Comparison of ENCODE assay signal across 8 mouse cellular contexts in genomic region chr11:104114690-104115089, GRCm38 (mm10). TPM values are rescaled to one million over a fixed set of nuclear protein-coding genes. Genes with fewer than 3 reads are reported as not detected.
A peak's percentile ranks its signal among the peaks of the same experiment; 100 is the strongest.
DNase-seq lines count a peak whose midpoint lies in the region; ATAC-seq lines count a peak whose summit lies in the region.

No protein-coding gene starts in this region.

- H3K4me3 ChIP-seq in intestine, embryonic 15.5 days (replicated peaks) = no peak overlapping the region
- no peak overlapping the region for H3K4me3 ChIP-seq in liver, embryonic 11.5 days (ENCODE audit: low read depth, low read length)

- 3% methylated on average over 7 of the region's 7 CpGs for WGBS in intestine, embryonic 15.5 days
- 9% methylated on average over 7 of the region's 7 CpGs for WGBS in liver, embryonic 11.5 days

- no peak overlapping the region for H3K9ac ChIP-seq in intestine, embryonic 15.5 days
- H3K9ac ChIP-seq in liver, embryonic 11.5 days (ENCODE audit: low read depth, low read length) = no peak overlapping the region

- H3K9me3 ChIP-seq in intestine, embryonic 15.5 days = no peaks in the 10 kb centered on the region
- H3K9me3 ChIP-seq in liver, embryonic 11.5 days (ENCODE audit: control insufficient read depth, low read length) = no peaks in the 10 kb centered on the region

- ATAC-seq in granulocyte monocyte progenitor cell, adult 5-6 weeks (replicated peaks; ENCODE audit: poor library complexity, severe bottlenecking) = peak; percentile 80
- peak; percentile 90 for ATAC-seq in intestine, embryonic 15.5 days
- peak; percentile 53 for ATAC-seq in liver, embryonic 11.5 days (replicated peaks; ENCODE audit: low FRiP score)

- no peaks in the 10 kb centered on the region for H3K36me3 ChIP-seq in intestine, embryonic 15.5 days
- no peaks in the 10 kb centered on the region for H3K36me3 ChIP-seq in liver, embryonic 11.5 days (ENCODE audit: control insufficient read depth, insufficient read depth, low read length)

- H3K4me2 ChIP-seq in intestine, embryonic 15.5 days (replicated peaks) = no peak overlapping the region
- H3K4me2 ChIP-seq in liver, embryonic 11.5 days = no peak overlapping the region

- peaks cover 4% of the 10 kb centered on the region; the same call in 1 of the 2 replicates for H3K4me1 ChIP-seq in intestine, embryonic 15.5 days (replicated peaks)
- H3K4me1 ChIP-seq in liver, embryonic 11.5 days (replicated peaks; ENCODE audit: control insufficient read depth, insufficient read depth, low read length) = no peaks in the 10 kb centered on the region

- H3K27me3 ChIP-seq in intestine, embryonic 15.5 days (replicated peaks) = no peaks in the 10 kb centered on the region
- H3K27me3 ChIP-seq in liver, embryonic 11.5 days (replicated peaks; ENCODE audit: control insufficient read depth, insufficient read depth, low read length) = no peaks in the 10 kb centered on the region

- no peak overlapping the region for H3K27ac ChIP-seq in intestine, embryonic 15.5 days
- H3K27ac ChIP-seq in liver, embryonic 11.5 days (ENCODE audit: low read depth, low read length) = no peak overlapping the region

- peak; percentile 60 to 85 for DNase-seq in left cerebral cortex, postnatal 10 days (ENCODE audit: extremely low spot score in 1 of 2, low spot score in 2 of 2)
- no peak for DNase-seq in left cerebral cortex, adult 11 months (ENCODE audit: low spot score)
- peak; percentile 96 for DNase-seq in embryo, embryonic 10 days (ENCODE audit: low spot score)
- peak; percentile 80 for DNase-seq in liver, embryonic 11.5 days (ENCODE audit: low spot score)
- DNase-seq in ovary, adult 18-20 months (ENCODE audit: low spot score) = peak; percentile 69
- peak; percentile 37 for DNase-seq in urinary bladder, postnatal 25 days (ENCODE audit: low spot score)

- intact Hi-C loops in left cerebral cortex, postnatal 10 days (cut with DNase I) = no loop called here

RNA-seq across cellular contexts. Expression of gene Crhr1, which starts 18.0 kb away (rescaled TPM):
- total RNA-seq in left cerebral cortex, postnatal 10 days (2021) = 10 to 100 TPM; 36.5 to 40.3 TPM
- not detected in 2 replicates for total RNA-seq in granulocyte monocyte progenitor cell, adult 5-6 weeks (2014; fragmentation: Nextera tagmentation)
- not detected in 2 replicates for total RNA-seq in granulocyte monocyte progenitor cell, adult 5-6 weeks (2017)
- polyA plus RNA-seq in intestine, embryonic 15.5 days (2015; fragmentation: Nextera tagmentation; extraction: Ambion mirVana) = 0.09 TPM in 2 replicates
- polyA plus RNA-seq in liver, embryonic 11.5 days (2014; fragmentation: Nextera tagmentation; extraction: Ambion mirVana) = not detected in 2 replicates

Comparison
In these comparisons a context has a peak if more than half of its experiments do, and no peak if none do; other contexts are left out.
1. RNA of gene Crhr1, which starts 18.0 kb away (total RNA-seq): 36.5 to 40.3 TPM in left cerebral cortex, postnatal 10 days; not detected in granulocyte monocyte progenitor cell, adult 5-6 weeks; every median in the first group is over 10 times any median in the second.
2. Peak in every context shown above with its lines, with median percentiles within 50 percentile points of each other: ATAC-seq.